Mouse (Mus musculus) midbrain, embryonic 13.5 days (tissue): Measurements from ENCODE around the gene Izumo1r. TPM values are rescaled to one million over a fixed set of nuclear protein-coding genes. Genes with fewer than 3 reads are reported as not detected.
"Not testable (repeated sequence)": the region's sequence is repeated elsewhere in the genome, so short reads cannot be mapped to it uniquely, and the experiment has no call there.

Source experiments
- ATAC-seq: fragments of 200-750 bp; cut with Nextera tagmentation; 2 replicates; pipeline ENCODE4 v1.8.0; 2017; ENCODE audit warnings: mild to moderate bottlenecking, moderate TSS enrichment, moderate library complexity
- H3K27ac ChIP-seq: fragments of 300-500 bp; sonication (generic); 2 replicates; pipeline ENCODE4 v1.5.1; 2015; ENCODE audit warnings: inconsistent platforms, mild to moderate bottlenecking, moderate library complexity
- H3K27me3 ChIP-seq: fragments of 300-500 bp; sonication (generic); 2 replicates; pipeline ENCODE4 v1.6.1; 2015; ENCODE audit warnings: mild to moderate bottlenecking, inconsistent platforms
- H3K36me3 ChIP-seq: fragments of 300-500 bp; sonication (generic); 2 replicates; pipeline ENCODE4 v1.6.1; 2015; ENCODE audit warnings: mild to moderate bottlenecking, inconsistent platforms
- H3K4me1 ChIP-seq: fragments of 300-500 bp; sonication (generic); replicated peaks from 2 replicates; pipeline ENCODE4 v1.6.1; 2015; ENCODE audit warnings: inconsistent platforms
- H3K4me2 ChIP-seq: fragments of 300-500 bp; sonication (generic); replicated peaks from 2 replicates; pipeline ENCODE4 v1.6.1; 2015; ENCODE audit warnings: moderate library complexity, mild to moderate bottlenecking, inconsistent platforms
- H3K4me3 ChIP-seq: fragments of 300-500 bp; sonication (generic); replicated peaks from 2 replicates; pipeline ENCODE4 v1.5.1; 2015; ENCODE audit warnings: mild to moderate bottlenecking, inconsistent platforms
- H3K9ac ChIP-seq: fragments of 300-500 bp; sonication (generic); replicated peaks from 2 replicates; pipeline ENCODE4 v1.6.1; 2015; ENCODE audit warnings: mild to moderate bottlenecking, inconsistent platforms
- H3K9me3 ChIP-seq: fragments of 300-500 bp; sonication (generic); 2 replicates; pipeline ENCODE4 v1.6.1; 2016; ENCODE audit warnings: mild to moderate bottlenecking, inconsistent platforms
- WGBS: fragments of 180-500 bp; shearing (Covaris S2); methylation state at CpG from one replicate; pipeline ENCODE4 v1.1.7; 2015; 5-methylcytosine and 5-hydroxymethylcytosine counted together
- polyA plus RNA-seq: library from polyadenylated mRNA; unstranded; fragments of >200 nt; fragmentation: Nextera tagmentation; extraction: Ambion mirVana; gene quantifications from 2 replicates; pipeline ENCODE4 v1.2.1, GENCODE M21; 2015

Gene Izumo1r
- polyA plus RNA-seq, 1 experiment from 2014 or later, result not detected

DNA sequence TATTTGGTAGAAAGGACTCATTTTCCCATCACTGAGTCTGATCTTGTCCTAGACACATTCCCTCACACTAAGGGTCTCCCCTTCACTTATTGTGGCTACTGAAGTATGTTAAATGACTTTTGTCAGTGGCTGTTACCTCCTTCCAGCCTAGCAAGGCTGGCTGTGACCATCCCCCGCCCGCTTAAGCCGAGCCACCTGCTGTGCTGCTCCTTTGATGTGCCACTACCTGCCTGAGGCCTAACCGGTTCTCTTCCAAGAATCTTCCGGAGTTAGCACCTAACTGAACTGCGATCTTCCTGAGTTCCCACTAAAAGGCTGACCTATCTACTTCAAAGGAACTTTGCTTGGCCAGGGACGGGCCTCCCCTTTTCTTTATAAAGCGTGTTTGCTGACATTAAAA lies 27.2 kb downstream of the Izumo1r start:
- H3K27me3 ChIP-seq, H3K4me3 ChIP-seq, H3K9me3 ChIP-seq, H3K27ac ChIP-seq, H3K9ac ChIP-seq, ATAC-seq, H3K4me2 ChIP-seq, H3K36me3 ChIP-seq: not testable (repeated sequence)
- 20% methylated on average over 8 of the region's 8 CpGs for WGBS
- H3K4me1 ChIP-seq, result peaks cover 17% of the 10 kb centered on the region

DNA sequence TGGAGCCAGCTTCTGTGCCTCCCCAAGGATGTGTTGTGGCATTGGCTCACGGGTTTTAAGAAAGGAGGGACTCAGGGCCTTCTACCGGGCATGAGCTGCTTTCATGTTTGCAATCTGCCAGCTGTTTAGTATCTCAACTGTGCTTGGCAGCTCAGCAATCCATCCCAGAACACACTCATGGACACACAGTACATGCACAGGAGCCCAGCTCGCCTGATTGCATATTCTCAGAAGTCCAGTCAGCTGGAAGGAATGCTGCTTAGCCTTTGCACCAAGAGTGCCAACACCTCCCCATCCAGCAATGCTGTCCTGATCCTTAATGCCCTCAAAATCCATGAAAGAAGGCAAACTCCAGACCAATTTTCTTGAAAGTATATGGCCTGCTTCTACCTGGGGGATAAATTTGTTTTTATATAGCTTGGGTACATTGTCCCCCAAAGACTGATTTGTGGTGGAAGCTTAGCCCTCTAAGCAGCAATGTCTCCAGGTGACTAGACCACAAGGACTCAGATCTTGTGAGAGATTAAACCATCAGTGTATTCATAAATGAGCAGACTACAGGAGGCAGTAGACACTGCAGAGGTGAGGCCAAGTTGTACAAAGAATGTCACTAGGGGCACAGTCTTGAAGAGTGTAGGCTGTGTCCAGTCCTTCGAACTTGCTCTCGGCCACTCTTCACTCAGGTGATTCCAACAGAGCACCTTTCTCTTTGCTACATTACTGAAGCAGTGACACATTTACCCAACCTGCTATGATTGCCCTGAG lies 27.8 kb downstream of the Izumo1r start:
- no peaks in the 10 kb centered on the region for H3K27me3 ChIP-seq

DNA sequence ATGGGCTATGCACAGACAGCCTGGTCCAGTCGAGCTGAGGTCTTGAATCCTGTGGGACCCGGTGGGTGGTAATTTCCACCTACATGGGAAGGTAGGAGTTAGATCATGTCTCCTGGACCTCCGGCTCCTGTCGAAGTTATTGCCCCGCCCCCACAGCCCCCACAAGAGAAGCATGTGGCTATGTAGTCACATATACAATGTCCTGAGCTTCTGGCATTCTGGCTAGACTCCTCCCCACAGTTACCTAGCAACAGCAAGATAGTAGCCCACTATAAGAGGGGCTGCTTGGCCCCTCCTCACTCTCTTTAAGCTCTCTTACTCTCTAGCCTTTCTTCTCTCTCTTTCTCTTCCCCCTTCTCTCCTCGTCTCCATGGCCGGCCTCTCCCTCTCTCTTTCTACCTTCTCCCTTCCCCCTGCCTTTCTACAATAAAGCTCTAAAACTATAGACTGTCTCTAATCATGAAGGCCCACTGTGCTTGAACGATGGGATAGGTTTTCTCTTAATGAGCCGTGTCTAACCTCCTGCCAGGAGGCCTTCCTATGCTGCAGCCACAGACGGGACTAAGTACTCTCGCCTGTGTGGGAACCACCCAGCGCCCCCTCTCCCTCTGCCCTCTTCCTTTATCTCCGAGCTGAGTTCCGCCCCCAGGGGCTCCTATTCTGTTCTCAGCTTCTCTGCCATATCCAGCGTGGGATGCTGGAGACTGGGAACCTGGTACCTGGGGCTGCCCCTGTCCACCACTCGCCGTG lies 31.4 kb downstream of the Izumo1r start:
- ATAC-seq, result peak; percentile 92
- no peak overlapping the region for H3K4me3 ChIP-seq
- peaks cover 18% of the 10 kb centered on the region for H3K4me1 ChIP-seq
- no peaks in the 10 kb centered on the region for H3K36me3 ChIP-seq
- no peak overlapping the region; the same call in 1 of the 2 replicates for H3K9ac ChIP-seq
- no peaks in the 10 kb centered on the region for H3K27me3 ChIP-seq
- H3K27ac ChIP-seq, result peak overlapping the region; percentile 31; the same call in 1 of the 2 replicates
- WGBS, result 20% methylated on average over 17 of the region's 17 CpGs
- H3K4me2 ChIP-seq, result peak overlapping the region; percentile 26; the same call in 1 of the 2 replicates
- H3K9me3 ChIP-seq, result no peaks in the 10 kb centered on the region

More for the DNA sequence above, 27.8 kb downstream of the Izumo1r start:
- Histone ChIP-seq H3K27ac (no peak overlapping the region), H3K4me2 (no peak overlapping the region), H3K9ac (no peak overlapping the region), H3K4me3 (no peak overlapping the region), H3K36me3 (no peaks in the 10 kb centered on the region), H3K9me3 (no peaks in the 10 kb centered on the region), H3K4me1 (peaks cover 18% of the 10 kb centered on the region)
- WGBS, result 73% methylated on average over 5 of the region's 5 CpGs
- ATAC-seq, result no peak

DNA sequence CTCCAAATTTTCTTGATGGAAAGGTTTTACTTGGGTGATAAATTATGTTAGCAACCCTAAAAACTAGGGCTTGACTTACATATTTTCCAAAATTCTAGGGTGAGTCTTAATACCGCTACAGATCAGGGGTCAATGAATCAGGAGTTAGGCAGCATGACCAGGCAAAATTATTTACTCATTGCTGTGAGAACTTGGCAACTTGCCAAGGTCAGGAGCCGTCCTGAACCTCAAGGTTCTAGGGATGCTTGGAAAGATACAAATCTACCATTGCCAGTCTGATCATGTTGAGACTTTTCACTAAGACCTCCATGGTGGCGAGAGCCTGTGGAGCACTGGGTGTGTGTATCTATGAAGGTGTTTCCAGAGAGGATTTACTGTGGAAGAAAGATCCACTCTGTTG lies 32.2 kb downstream of the Izumo1r start:
- no peaks in the 10 kb centered on the region for H3K36me3 ChIP-seq
- no peak overlapping the region for H3K27ac ChIP-seq
- H3K4me1 ChIP-seq, result peaks cover 18% of the 10 kb centered on the region
- no peak overlapping the region for H3K4me2 ChIP-seq
- ATAC-seq, result no peak; the same call in 1 of the 2 replicates
- WGBS, result 65% methylated on average over 3 of the region's 3 CpGs
- no peaks in the 10 kb centered on the region for H3K9me3 ChIP-seq
- no peak overlapping the region for H3K9ac ChIP-seq
- H3K4me3 ChIP-seq, result no peak overlapping the region
- H3K27me3 ChIP-seq, result no peaks in the 10 kb centered on the region

DNA sequence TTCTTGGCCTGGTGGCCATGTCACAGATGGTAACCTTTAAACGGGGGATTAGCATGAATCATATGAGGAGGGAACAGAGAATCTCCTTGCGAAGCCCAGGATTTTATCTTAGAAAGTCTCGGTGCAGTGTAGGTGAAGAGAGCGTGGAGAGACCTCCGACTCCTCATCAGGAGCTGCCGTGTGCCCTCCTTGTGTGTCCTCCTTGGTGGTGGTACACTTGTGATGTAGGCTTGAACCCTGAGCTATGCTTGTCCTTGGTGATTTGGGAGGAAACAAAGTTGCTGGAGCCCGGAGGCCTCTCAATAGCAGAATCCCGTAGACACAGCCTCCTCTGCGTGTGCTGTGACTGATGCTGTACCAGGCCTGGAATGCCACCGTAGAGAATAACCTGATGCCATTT lies 32.9 kb downstream of the Izumo1r start:
- no peak overlapping the region for H3K4me3 ChIP-seq
- H3K4me2 ChIP-seq, result no peak overlapping the region
- ATAC-seq, result no peak
- H3K9me3 ChIP-seq, result no peaks in the 10 kb centered on the region
- no peak overlapping the region for H3K27ac ChIP-seq
- H3K9ac ChIP-seq, result no peak overlapping the region
- H3K36me3 ChIP-seq, result no peaks in the 10 kb centered on the region
- H3K4me1 ChIP-seq, result peaks cover 18% of the 10 kb centered on the region
- WGBS, result 88% methylated on average over 10 of the region's 10 CpGs
- H3K27me3 ChIP-seq, result no peaks in the 10 kb centered on the region

DNA sequence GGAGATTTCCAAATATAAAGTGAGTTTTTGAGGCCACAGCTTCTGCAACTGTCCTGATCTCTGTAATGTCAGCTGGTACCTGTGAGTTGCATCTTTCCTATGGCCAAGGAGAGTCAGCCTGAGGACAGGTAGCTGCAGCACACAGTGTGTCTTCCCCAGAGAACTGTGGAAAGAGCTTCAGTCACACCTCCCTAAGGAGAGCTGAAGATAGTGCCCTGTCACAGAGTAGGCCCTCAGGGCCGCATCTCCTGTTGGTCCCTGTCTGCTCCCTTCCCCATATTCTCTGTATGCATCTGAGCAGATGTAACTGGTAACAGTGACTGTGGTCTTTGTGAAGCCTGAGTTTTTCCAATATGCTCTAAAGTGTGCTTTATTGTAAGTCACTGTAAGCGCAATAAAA lies 33.4 kb downstream of the Izumo1r start:
- Histone ChIP-seq H3K9ac (no peak overlapping the region), H3K4me2 (no peak overlapping the region), H3K36me3 (no peaks in the 10 kb centered on the region), H3K4me3 (no peak overlapping the region), H3K4me1 (peaks cover 18% of the 10 kb centered on the region), H3K9me3 (no peaks in the 10 kb centered on the region), H3K27me3 (no peaks in the 10 kb centered on the region), H3K27ac (no peak overlapping the region)
- 90% methylated on average over 2 of the region's 2 CpGs for WGBS
- ATAC-seq, result no peak

DNA sequence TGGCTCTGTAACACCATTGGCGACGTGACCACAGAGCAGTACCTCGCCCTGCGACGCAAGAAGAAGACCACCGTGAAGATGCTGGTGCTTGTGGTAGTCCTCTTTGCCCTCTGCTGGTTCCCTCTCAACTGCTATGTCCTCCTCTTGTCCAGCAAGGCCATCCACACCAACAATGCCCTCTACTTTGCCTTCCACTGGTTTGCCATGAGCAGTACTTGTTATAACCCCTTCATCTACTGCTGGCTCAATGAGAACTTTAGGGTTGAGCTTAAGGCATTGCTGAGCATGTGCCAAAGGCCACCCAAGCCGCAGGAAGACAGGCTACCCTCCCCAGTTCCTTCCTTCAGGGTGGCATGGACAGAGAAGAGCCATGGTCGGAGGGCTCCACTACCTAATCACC lies 35.4 kb downstream of the Izumo1r start:
- Histone ChIP-seq H3K9me3 (no peaks in the 10 kb centered on the region), H3K4me3 (no peak overlapping the region), H3K27ac (no peak overlapping the region), H3K36me3 (no peaks in the 10 kb centered on the region), H3K4me1 (peaks cover 18% of the 10 kb centered on the region), H3K9ac (no peak overlapping the region), H3K27me3 (peaks cover 3% of the 10 kb centered on the region; the same call in 1 of the 2 replicates), H3K4me2 (no peak overlapping the region)
- WGBS, result 94% methylated on average over 8 of the region's 8 CpGs
- ATAC-seq, result no peak

DNA sequence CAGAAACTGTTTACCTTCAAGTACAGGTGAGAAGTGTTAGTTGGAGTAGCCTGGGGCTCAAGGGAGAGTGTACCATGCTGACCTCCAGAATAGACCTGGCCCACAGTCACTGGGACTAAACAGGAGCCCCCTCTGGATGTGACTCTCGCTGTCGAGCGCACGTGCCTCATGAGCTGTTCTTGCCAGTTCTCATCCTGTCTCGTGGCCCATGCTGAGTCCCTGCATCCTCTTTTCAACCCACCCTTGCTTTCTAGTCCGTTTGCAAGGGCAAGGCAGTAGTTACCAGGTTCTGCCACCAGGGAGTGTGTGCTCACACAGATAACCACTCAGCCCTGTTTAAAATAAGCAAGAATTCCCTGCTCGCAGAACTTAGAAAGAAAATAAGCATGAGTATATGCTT lies 36.8 kb downstream of the Izumo1r start:
- H3K4me3 ChIP-seq, result no peak overlapping the region
- H3K36me3 ChIP-seq, result no peaks in the 10 kb centered on the region
- H3K4me2 ChIP-seq, result no peak overlapping the region
- peak; percentile 73 for ATAC-seq
- no peak overlapping the region for H3K9ac ChIP-seq
- H3K4me1 ChIP-seq, result peaks cover 5% of the 10 kb centered on the region
- no peak overlapping the region for H3K27ac ChIP-seq
- H3K9me3 ChIP-seq, result no peaks in the 10 kb centered on the region
- H3K27me3 ChIP-seq, result peaks cover 12% of the 10 kb centered on the region; the same call in 1 of the 2 replicates
- 35% methylated on average over 7 of the region's 7 CpGs for WGBS

DNA sequence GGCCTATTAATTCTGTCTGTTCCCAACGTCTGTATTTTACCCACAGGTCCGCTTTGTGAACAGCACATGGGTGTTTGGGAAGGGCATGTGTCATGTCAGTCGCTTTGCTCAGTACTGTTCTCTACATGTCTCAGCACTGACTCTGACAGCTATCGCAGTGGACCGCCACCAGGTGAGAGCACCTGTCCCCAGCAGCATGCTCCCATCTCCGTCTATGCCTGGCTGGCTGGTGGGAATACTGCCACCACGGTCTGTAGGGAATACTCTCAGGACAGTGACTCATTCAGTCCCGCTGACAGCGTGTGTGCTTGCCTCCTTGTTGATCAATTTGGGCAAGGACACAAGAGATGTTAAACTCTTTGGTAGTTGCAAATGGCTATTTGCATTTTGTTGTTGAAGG lies 39.0 kb downstream of the Izumo1r start:
- ATAC-seq, result no peak
- Histone ChIP-seq H3K4me1 (peaks cover 7% of the 10 kb centered on the region), H3K27ac (no peak overlapping the region), H3K4me2 (no peak overlapping the region), H3K27me3 (peaks cover 29% of the 10 kb centered on the region), H3K9me3 (no peaks in the 10 kb centered on the region), H3K9ac (no peak overlapping the region), H3K4me3 (no peak overlapping the region), H3K36me3 (no peaks in the 10 kb centered on the region)
- 84% methylated on average over 9 of the region's 9 CpGs for WGBS

DNA sequence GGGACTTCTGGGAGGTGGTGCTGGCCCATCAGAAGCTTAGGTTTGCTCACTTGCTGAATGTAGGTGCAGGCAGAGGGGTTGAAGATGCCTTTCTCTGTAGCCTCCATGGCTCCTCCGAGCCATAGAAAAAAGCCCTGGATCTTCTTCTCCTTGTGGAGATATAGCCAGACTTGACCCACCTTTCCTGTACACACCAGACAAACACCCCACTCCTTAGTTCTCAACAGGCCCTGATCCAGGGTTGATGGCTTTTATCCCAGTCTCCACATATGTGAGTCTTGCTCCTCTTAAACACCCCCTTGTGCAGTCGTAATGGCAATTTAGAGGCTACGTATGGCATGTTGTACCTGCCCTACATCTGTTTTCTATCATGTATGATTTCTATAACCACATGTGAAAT lies 40.6 kb downstream of the Izumo1r start:
- Histone ChIP-seq H3K27ac (no peak overlapping the region), H3K9ac (no peak overlapping the region), H3K4me3 (no peak overlapping the region), H3K9me3 (no peaks in the 10 kb centered on the region), H3K36me3 (no peaks in the 10 kb centered on the region), H3K4me2 (no peak overlapping the region), H3K27me3 (peaks cover 43% of the 10 kb centered on the region), H3K4me1 (peaks cover 7% of the 10 kb centered on the region)
- no peak for ATAC-seq
- WGBS, result 93% methylated on average over 3 of the region's 3 CpGs

DNA sequence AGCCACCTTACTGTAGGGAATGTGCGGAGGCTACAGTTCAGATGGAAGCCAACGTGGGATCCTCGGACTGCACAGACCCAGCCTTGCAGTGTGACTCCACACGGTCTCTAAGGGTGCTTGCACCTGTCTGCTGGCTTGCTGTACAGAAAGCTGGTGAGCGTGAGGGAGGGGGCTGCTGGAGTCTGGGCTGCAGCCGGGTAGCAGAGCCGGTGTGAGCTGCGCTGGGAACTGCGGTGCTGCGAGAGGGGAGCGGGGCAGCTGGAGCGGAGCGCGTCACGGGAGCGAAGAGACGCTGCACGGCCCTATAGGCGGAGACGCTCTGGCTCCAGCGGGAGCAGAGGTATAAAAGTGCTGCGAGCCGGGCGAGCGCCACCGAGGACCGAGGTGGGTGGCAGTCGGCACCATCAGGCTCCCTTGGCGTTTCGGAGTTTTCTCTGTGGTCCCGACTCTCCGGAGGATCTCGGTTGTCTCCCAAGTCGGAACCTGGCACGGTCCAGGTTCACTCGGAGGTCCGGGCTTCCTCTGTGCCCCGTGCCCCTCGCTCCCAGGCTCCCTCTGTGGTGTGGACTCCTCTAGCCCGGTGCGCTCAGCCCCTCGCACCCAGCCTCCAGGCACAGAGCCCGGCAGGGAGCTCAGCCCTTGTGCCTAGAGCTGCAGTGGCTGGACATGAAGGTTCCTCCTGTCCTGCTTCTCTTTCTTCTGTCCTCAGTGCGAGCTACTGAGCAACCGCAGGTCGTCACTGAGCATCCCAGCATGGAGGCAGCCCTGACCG lies 43.7 kb downstream of the Izumo1r start, which contains the start of gene Gpr83:
Gene Gpr83 (plus strand): TSS at position 343 of the 772 bp plus-strand sequence.
- peak within 1 kb of the TSS; percentile 70 for H3K9ac ChIP-seq
- peak; percentile 98 for ATAC-seq
- no peak within 1 kb of the TSS for H3K27ac ChIP-seq
- peaks cover 7% of the 10 kb centered on the region for H3K4me1 ChIP-seq
- WGBS, result 1% methylated on average over 47 of the region's 47 CpGs
- H3K4me2 ChIP-seq, result peak within 1 kb of the TSS; percentile 96
- peak within 1 kb of the TSS; percentile 54 for H3K4me3 ChIP-seq
- H3K36me3 ChIP-seq, result no peaks in the 10 kb centered on the region
- peaks cover 47% of the 10 kb centered on the region for H3K27me3 ChIP-seq
- H3K9me3 ChIP-seq, result no peaks in the 10 kb centered on the region

DNA sequence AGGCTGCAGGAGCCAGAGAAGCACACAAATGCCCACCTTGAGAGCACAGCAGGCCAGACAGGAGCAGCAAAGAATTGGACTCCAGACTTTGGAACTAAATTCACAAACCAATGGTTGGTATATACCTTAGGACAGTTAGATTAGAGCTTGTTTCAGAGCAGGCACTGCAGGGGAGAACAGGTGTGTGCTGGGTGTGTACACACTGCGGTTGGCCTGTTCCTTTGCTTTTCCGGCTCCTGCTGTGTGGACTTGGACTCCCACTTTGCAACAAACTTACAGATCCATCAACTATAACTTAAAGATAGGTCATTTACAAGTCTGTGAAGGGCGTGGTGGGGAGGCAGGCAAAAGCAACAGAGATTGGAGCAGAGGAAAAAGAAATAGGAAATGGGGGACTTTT lies 45.0 kb downstream of the Izumo1r start:
- Histone ChIP-seq H3K27me3 (peaks cover 47% of the 10 kb centered on the region), H3K4me3 (no peak overlapping the region), H3K9me3 (no peaks in the 10 kb centered on the region), H3K36me3 (no peaks in the 10 kb centered on the region), H3K4me2 (no peak overlapping the region), H3K9ac (no peak overlapping the region), H3K27ac (no peak overlapping the region), H3K4me1 (peaks cover 7% of the 10 kb centered on the region)
- no peak for ATAC-seq
- WGBS, result 88% methylated on average over 3 of the region's 3 CpGs
